Mouse (Mus musculus) hindbrain, embryonic 11.5 days (tissue): ENCODE results near the gene Grid2. TPM values are rescaled to one million over a fixed set of nuclear protein-coding genes. Genes with fewer than 3 reads are reported as not detected.

ENCODE experiments used
- ATAC-seq: fragments of 200-750 bp; cut with Nextera tagmentation; 2 replicates; pipeline ENCODE4 v1.8.0; 2017; ENCODE audit warnings: mild to moderate bottlenecking, moderate TSS enrichment, moderate library complexity; ENCODE audit not compliant: low FRiP score
- DNase-seq: peaks from one replicate; pipeline ENCODE4 v3.0.0-alpha.2; 2015; ENCODE audit warnings: low spot score
- H3K27ac ChIP-seq: fragments of 300-500 bp; sonication (generic); 2 replicates; pipeline ENCODE4 v1.5.1; 2014; ENCODE audit warnings: mild to moderate bottlenecking, low read depth, low read length
- H3K27me3 ChIP-seq: fragments of 300-500 bp; sonication (generic); 2 replicates; pipeline ENCODE4 v1.6.1; 2014; ENCODE audit warnings: mild to moderate bottlenecking, low read length, moderate library complexity, mixed read lengths; ENCODE audit not compliant: control insufficient read depth, insufficient read depth
- H3K36me3 ChIP-seq: fragments of 300-500 bp; sonication (generic); 2 replicates; pipeline ENCODE4 v1.6.1; 2014; ENCODE audit warnings: mild to moderate bottlenecking, low read length, moderate library complexity, mixed read lengths; ENCODE audit not compliant: control insufficient read depth, insufficient read depth
- H3K4me1 ChIP-seq: fragments of 300-500 bp; sonication (generic); replicated peaks from 2 replicates; pipeline ENCODE4 v1.6.1; 2014; ENCODE audit warnings: low read length, mixed read lengths; ENCODE audit not compliant: control insufficient read depth, insufficient read depth
- H3K4me2 ChIP-seq: fragments of 300-500 bp; sonication (generic); replicated peaks from 2 replicates; pipeline ENCODE4 v1.6.1; 2014; ENCODE audit warnings: mild to moderate bottlenecking, low read depth, low read length
- H3K4me3 ChIP-seq: fragments of 300-500 bp; sonication (generic); 2 replicates; pipeline ENCODE4 v1.5.1; 2014; ENCODE audit warnings: low read depth, low read length
- H3K9ac ChIP-seq: fragments of 300-500 bp; sonication (generic); 2 replicates; pipeline ENCODE4 v1.6.1; 2014; ENCODE audit warnings: low read depth, low read length
- H3K9me3 ChIP-seq: fragments of 300-500 bp; sonication (generic); 2 replicates; pipeline ENCODE4 v1.6.1; 2016; ENCODE audit warnings: low read length; ENCODE audit not compliant: control insufficient read depth
- WGBS: fragments of 180-500 bp; shearing (Covaris S2); extraction: QIAGEN DNeasy Blood & Tissue Kit; methylation state at CpG from one replicate; pipeline ENCODE4 v1.1.7; 2014; 5-methylcytosine and 5-hydroxymethylcytosine counted together
- polyA plus RNA-seq: library from polyadenylated mRNA; unstranded; fragments of >200 nt; fragmentation: Nextera tagmentation; extraction: Ambion mirVana; gene quantifications from 2 replicates; pipeline ENCODE4 v1.2.1, GENCODE M21; 2014

Gene Grid2
- polyA plus RNA-seq, 1 experiment from 2014 or later: 5.5 TPM

DNA sequence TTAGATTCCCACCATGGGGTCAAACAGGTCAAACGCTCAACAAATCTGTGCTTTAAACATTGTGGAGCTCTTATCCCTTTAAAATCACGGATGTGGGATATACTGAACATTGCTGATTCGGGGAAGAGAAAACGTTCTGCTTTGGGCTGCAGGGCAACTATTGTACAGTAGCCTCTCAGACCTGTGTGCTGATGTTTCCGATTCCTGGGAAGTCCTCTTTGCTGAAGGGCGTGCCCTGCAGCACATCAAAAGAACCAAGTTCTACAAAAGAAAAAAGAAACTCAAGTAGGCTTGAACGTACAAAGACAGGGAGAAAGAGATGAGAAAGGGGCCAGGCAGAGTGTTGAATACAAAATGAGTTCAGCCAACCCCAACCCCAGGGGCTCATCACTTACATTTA, 1439.0 kb downstream of the Grid2 start:
- ATAC-seq: no peak
- no peak for DNase-seq
- no peaks in the 10 kb centered on the region for H3K4me1 ChIP-seq
- no peaks in the 10 kb centered on the region for H3K36me3 ChIP-seq
- no peak overlapping the region for H3K27ac ChIP-seq
- H3K9ac ChIP-seq: no peak overlapping the region
- 0 out of 2 replicates have a peak, but pooled peaks cover 3% of the 10 kb centered on the region for H3K27me3 ChIP-seq
- 27% methylated on average over 7 of the region's 7 CpGs for WGBS
- no peak overlapping the region for H3K4me2 ChIP-seq
- no peak overlapping the region for H3K4me3 ChIP-seq
- no peaks in the 10 kb centered on the region for H3K9me3 ChIP-seq

- H3K9ac ChIP-seq: no peak overlapping the region
- no peak overlapping the region for H3K4me2 ChIP-seq
- DNase-seq: no peak
- ATAC-seq: no peak
- no peaks in the 10 kb centered on the region for H3K9me3 ChIP-seq
- H3K4me3 ChIP-seq: no peak overlapping the region
- no peak overlapping the region for H3K27ac ChIP-seq
- no peaks in the 10 kb centered on the region for H3K4me1 ChIP-seq
- WGBS: 87% methylated on average over 2 of the region's 2 CpGs
- no peaks in the 10 kb centered on the region for H3K27me3 ChIP-seq
- no peaks in the 10 kb centered on the region for H3K36me3 ChIP-seq
Observed at GRCm38 (mm10) chr6:64703659-64704058, 1448.0 kb downstream of the Grid2 start.

GRCm38 (mm10) chr6:64727751-64728403, 1472.2 kb downstream of the Grid2 start:
- H3K4me1 ChIP-seq: peaks cover 13% of the 10 kb centered on the region
- no peaks in the 10 kb centered on the region for H3K9me3 ChIP-seq
- H3K27ac ChIP-seq: no peak overlapping the region
- H3K4me3 ChIP-seq: peak overlapping the region; percentile 37
- DNase-seq: peak; percentile 61
- peaks cover 56% of the 10 kb centered on the region for H3K27me3 ChIP-seq
- WGBS: under 1% methylated on average over 29 of the region's 29 CpGs
- ATAC-seq: no peak
- H3K4me2 ChIP-seq: peak overlapping the region; percentile 73
- H3K9ac ChIP-seq: no peak overlapping the region
- H3K36me3 ChIP-seq: no peaks in the 10 kb centered on the region

DNA sequence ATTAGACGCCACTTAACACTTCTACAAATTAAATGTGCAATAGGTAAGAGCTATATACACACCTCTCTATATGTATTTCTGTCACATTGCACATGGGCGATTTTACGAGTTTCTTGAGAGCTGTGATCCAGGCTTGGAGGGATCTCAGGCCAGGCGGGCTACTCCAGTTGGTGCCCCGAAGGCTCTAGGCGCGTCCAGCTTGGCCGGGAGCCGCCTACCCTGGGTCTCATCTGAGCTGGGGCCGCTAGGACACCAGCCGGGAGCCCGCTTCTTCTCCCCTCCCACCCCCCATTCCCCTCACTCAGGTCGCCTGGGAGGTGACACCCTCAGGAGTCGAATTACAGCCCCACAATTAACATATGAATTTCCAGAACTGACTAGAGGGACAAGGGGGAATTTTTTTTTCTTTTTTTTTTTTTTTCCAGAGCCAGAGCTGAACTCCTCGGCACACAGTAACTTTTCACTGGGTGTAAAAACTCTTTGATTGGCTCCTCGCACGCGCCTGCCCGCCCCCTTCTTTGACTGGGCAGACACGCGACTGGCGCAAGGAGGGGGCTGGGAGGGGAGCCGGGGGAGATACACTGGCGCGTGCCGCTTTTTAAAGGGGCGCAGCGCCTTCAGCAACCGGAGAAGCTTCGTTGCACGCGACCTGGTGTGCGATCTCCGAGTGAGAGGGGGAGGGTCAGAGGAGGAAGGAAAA, 1473.0 kb downstream of the Grid2 start, which contains the start of gene Atoh1:
Atoh1 (plus strand) TSS at position 627 of the 700 bp plus-strand sequence.
- Histone ChIP-seq H3K4me3 (peak within 1 kb of the TSS; percentile 37), H3K36me3 (no peaks in the 10 kb centered on the region), H3K4me2 (peak within 1 kb of the TSS; percentile 73), H3K27ac (peak within 1 kb of the TSS; percentile 53; the same call in 1 of the 2 replicates), H3K9me3 (no peaks in the 10 kb centered on the region), H3K4me1 (peaks cover 13% of the 10 kb centered on the region), H3K27me3 (peaks cover 61% of the 10 kb centered on the region), H3K9ac (peak within 1 kb of the TSS; percentile 27; the same call in 1 of the 2 replicates)
- peak; percentile 87 for ATAC-seq
- DNase-seq: peak; percentile 81
- WGBS: under 1% methylated on average over 34 of the region's 34 CpGs

GRCm38 (mm10) chr6:64729231-64730011, 1473.7 kb downstream of the Grid2 start:
- Histone ChIP-seq H3K4me1 (peaks cover 16% of the 10 kb centered on the region), H3K4me2 (peak overlapping the region; percentile 73), H3K27ac (peak overlapping the region; percentile 53; the same call in 1 of the 2 replicates), H3K9ac (peak overlapping the region; percentile 27; the same call in 1 of the 2 replicates), H3K9me3 (no peaks in the 10 kb centered on the region), H3K36me3 (no peaks in the 10 kb centered on the region), H3K27me3 (peaks cover 66% of the 10 kb centered on the region), H3K4me3 (peak overlapping the region; percentile 37)
- WGBS: under 1% methylated on average over 53 of the region's 53 CpGs
- DNase-seq: no peak
- peak; percentile 74 for ATAC-seq

DNA sequence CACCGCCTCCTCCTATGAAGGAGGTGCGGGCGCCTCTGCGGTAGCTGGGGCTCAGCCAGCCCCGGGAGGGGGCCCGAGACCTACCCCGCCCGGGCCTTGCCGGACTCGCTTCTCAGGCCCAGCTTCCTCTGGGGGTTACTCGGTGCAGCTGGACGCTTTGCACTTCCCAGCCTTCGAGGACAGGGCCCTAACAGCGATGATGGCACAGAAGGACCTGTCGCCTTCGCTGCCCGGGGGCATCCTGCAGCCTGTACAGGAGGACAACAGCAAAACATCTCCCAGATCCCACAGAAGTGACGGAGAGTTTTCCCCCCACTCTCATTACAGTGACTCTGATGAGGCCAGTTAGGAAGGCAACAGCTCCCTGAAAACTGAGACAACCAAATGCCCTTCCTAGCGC, 1474.4 kb downstream of the Grid2 start:
- Histone ChIP-seq H3K27me3 (peaks cover 72% of the 10 kb centered on the region), H3K4me3 (peak overlapping the region; percentile 37), H3K27ac (peak overlapping the region; percentile 53; the same call in 1 of the 2 replicates), H3K9ac (peak overlapping the region; percentile 27; the same call in 1 of the 2 replicates), H3K36me3 (no peaks in the 10 kb centered on the region), H3K4me1 (peaks cover 16% of the 10 kb centered on the region), H3K9me3 (no peaks in the 10 kb centered on the region), H3K4me2 (peak overlapping the region; percentile 73)
- no peak for ATAC-seq
- WGBS: under 1% methylated on average over 19 of the region's 19 CpGs
- peak; percentile 69 for DNase-seq

DNA sequence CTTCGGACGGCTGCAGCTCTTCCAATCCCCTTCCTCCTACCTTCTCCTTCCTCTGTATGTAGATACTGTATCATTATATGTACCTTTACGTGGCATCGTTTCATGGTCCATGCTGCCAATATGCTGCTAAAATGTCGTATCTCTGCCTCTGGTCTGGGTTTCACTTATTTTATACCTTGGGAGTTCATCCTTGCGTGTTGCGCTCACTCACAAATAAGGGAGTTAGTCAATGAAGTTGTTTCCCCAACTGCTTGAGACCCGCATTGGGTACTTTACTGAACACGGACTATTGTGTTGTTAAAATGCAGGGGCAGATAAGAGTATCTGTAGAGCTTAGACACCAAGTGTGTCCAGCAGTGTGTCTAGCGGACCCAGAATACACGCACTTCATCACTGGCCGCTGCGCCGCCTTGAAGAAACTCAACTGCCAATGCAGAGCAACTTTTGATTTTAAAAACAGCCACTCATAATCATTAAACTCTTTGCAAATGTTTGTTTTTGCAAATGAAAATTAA, 1474.9 kb downstream of the Grid2 start:
- no peak for ATAC-seq
- 3% methylated on average over 14 of the region's 14 CpGs for WGBS

GRCm38 (mm10) chr6:64731126-64731525, 1475.5 kb downstream of the Grid2 start:
- DNase-seq (peak; percentile 41), ATAC-seq (no peak)
- H3K9ac ChIP-seq: no peak overlapping the region
- WGBS: 6% methylated on average over 7 of the region's 7 CpGs
- H3K4me2 ChIP-seq: no peak overlapping the region
- H3K36me3 ChIP-seq: no peaks in the 10 kb centered on the region
- no peak overlapping the region for H3K4me3 ChIP-seq
- H3K9me3 ChIP-seq: no peaks in the 10 kb centered on the region
- H3K27me3 ChIP-seq: peaks cover 79% of the 10 kb centered on the region
- no peak overlapping the region for H3K27ac ChIP-seq
- H3K4me1 ChIP-seq: peaks cover 16% of the 10 kb centered on the region

More for the DNA sequence above, 1474.9 kb downstream of the Grid2 start:
- Histone ChIP-seq H3K4me2 (peak overlapping the region; percentile 73; the same call in 1 of the 2 replicates), H3K9me3 (no peaks in the 10 kb centered on the region), H3K4me1 (peaks cover 16% of the 10 kb centered on the region), H3K4me3 (peak overlapping the region; percentile 37), H3K36me3 (no peaks in the 10 kb centered on the region), H3K27ac (no peak overlapping the region), H3K27me3 (peaks cover 76% of the 10 kb centered on the region), H3K9ac (no peak overlapping the region)
- DNase-seq: peak; percentile 58
